Mouse (Mus musculus): ENCODE measurements at regions not wholly inside any gene's neighbourhood (a gene's known extent, or its start where the extent isn't known, plus 50 kb on each side); places are given as distances from the start of the nearest gene placed in this dataset.

- no peak overlapping the region for H3K4me3 ChIP-seq (ENCODE audit: control insufficient read depth, low read depth, low read length)
- H3K27me3 ChIP-seq (ENCODE audit: control insufficient read depth, insufficient read depth, low read length): no peaks in the 10 kb centered on the region
- TF ChIP-seq CTCF (IDR thresholded peaks at IDR 0.05; ENCODE audit: control insufficient read depth, insufficient read depth, insufficient replicate concordance, low read depth, low read length) (no peak), POLR2A (IDR thresholded peaks at IDR 0.05; ENCODE audit: control insufficient read depth, low read depth, low read length) (no peak)
- H3K36me3 ChIP-seq (ENCODE audit: control insufficient read depth, insufficient read depth, low read length): no peaks in the 10 kb centered on the region
- no peak overlapping the region for H3K27ac ChIP-seq (ENCODE audit: control insufficient read depth, insufficient read depth, low read depth, low read length)
- H3K4me1 ChIP-seq (ENCODE audit: control insufficient read depth, insufficient read depth, low read length): no peaks in the 10 kb centered on the region; the same call in 1 of the 2 replicates
Observed at GRCm38 (mm10) chr12:73478641-73479040, 67.6 kb downstream of the Tmem30b start.

GRCm38 (mm10) chr12:73476421-73476858, 69.8 kb downstream of the Tmem30b start:
- Histone ChIP-seq H3K27me3 (ENCODE audit: control insufficient read depth, insufficient read depth, low read length) (no peaks in the 10 kb centered on the region), H3K36me3 (ENCODE audit: control insufficient read depth, insufficient read depth, low read length) (no peaks in the 10 kb centered on the region), H3K27ac (ENCODE audit: control insufficient read depth, insufficient read depth, low read depth, low read length) (no peak overlapping the region), H3K4me3 (ENCODE audit: control insufficient read depth, low read depth, low read length) (no peak overlapping the region), H3K4me1 (ENCODE audit: control insufficient read depth, insufficient read depth, low read length) (no peaks in the 10 kb centered on the region)
- no peak for TF ChIP-seq CTCF (IDR thresholded peaks at IDR 0.05; ENCODE audit: control insufficient read depth, insufficient read depth, insufficient replicate concordance, low read depth, low read length)
- no peak for TF ChIP-seq POLR2A (IDR thresholded peaks at IDR 0.05; ENCODE audit: control insufficient read depth, low read depth, low read length)

GRCm38 (mm10) chr12:73475774-73476173, 70.4 kb downstream of the Tmem30b start:
- H3K27me3 ChIP-seq (ENCODE audit: control insufficient read depth, insufficient read depth, low read length): no peaks in the 10 kb centered on the region
- TF ChIP-seq POLR2A (IDR thresholded peaks at IDR 0.05; ENCODE audit: control insufficient read depth, low read depth, low read length): no peak
- TF ChIP-seq CTCF (IDR thresholded peaks at IDR 0.05; ENCODE audit: control insufficient read depth, insufficient read depth, insufficient replicate concordance, low read depth, low read length): no peak
- H3K4me3 ChIP-seq (ENCODE audit: control insufficient read depth, low read depth, low read length): no peak overlapping the region
- H3K4me1 ChIP-seq (ENCODE audit: control insufficient read depth, insufficient read depth, low read length): no peaks in the 10 kb centered on the region
- H3K36me3 ChIP-seq (ENCODE audit: control insufficient read depth, insufficient read depth, low read length): no peaks in the 10 kb centered on the region
- H3K27ac ChIP-seq (ENCODE audit: control insufficient read depth, insufficient read depth, low read depth, low read length): no peak overlapping the region

- H3K27ac ChIP-seq (ENCODE audit: control insufficient read depth, insufficient read depth, low read depth, low read length): no peak overlapping the region
- no peaks in the 10 kb centered on the region for H3K27me3 ChIP-seq (ENCODE audit: control insufficient read depth, insufficient read depth, low read length)
- H3K36me3 ChIP-seq (ENCODE audit: control insufficient read depth, insufficient read depth, low read length): no peaks in the 10 kb centered on the region
- TF ChIP-seq POLR2A (IDR thresholded peaks at IDR 0.05; ENCODE audit: control insufficient read depth, low read depth, low read length) (no peak), CTCF (IDR thresholded peaks at IDR 0.05; ENCODE audit: control insufficient read depth, insufficient read depth, insufficient replicate concordance, low read depth, low read length) (no peak)
- no peaks in the 10 kb centered on the region for H3K4me1 ChIP-seq (ENCODE audit: control insufficient read depth, insufficient read depth, low read length)
- H3K4me3 ChIP-seq (ENCODE audit: control insufficient read depth, low read depth, low read length): no peak overlapping the region
Observed at GRCm38 (mm10) chr12:73475020-73475419, 71.2 kb downstream of the Tmem30b start.

- H3K27me3 ChIP-seq (ENCODE audit: control insufficient read depth, insufficient read depth, low read length): no peaks in the 10 kb centered on the region
- H3K4me1 ChIP-seq (ENCODE audit: control insufficient read depth, insufficient read depth, low read length): no peaks in the 10 kb centered on the region
- no peaks in the 10 kb centered on the region for H3K36me3 ChIP-seq (ENCODE audit: control insufficient read depth, insufficient read depth, low read length)
- no peak overlapping the region for H3K4me3 ChIP-seq (ENCODE audit: control insufficient read depth, low read depth, low read length)
- no peak for TF ChIP-seq CTCF (IDR thresholded peaks at IDR 0.05; ENCODE audit: control insufficient read depth, insufficient read depth, insufficient replicate concordance, low read depth, low read length)
- TF ChIP-seq POLR2A (IDR thresholded peaks at IDR 0.05; ENCODE audit: control insufficient read depth, low read depth, low read length): no peak
- no peak overlapping the region for H3K27ac ChIP-seq (ENCODE audit: control insufficient read depth, insufficient read depth, low read depth, low read length)
Observed at GRCm38 (mm10) chr12:73473111-73473510, 73.1 kb downstream of the Tmem30b start.

GRCm38 (mm10) chr12:73471966-73472365, 74.2 kb downstream of the Tmem30b start:
- TF ChIP-seq POLR2A (IDR thresholded peaks at IDR 0.05; ENCODE audit: control insufficient read depth, low read depth, low read length) (no peak), CTCF (IDR thresholded peaks at IDR 0.05; ENCODE audit: control insufficient read depth, insufficient read depth, insufficient replicate concordance, low read depth, low read length) (no peak)
- Histone ChIP-seq H3K4me1 (ENCODE audit: control insufficient read depth, insufficient read depth, low read length) (no peaks in the 10 kb centered on the region), H3K4me3 (ENCODE audit: control insufficient read depth, low read depth, low read length) (no peak overlapping the region), H3K27me3 (ENCODE audit: control insufficient read depth, insufficient read depth, low read length) (no peaks in the 10 kb centered on the region), H3K27ac (ENCODE audit: control insufficient read depth, insufficient read depth, low read depth, low read length) (no peak overlapping the region), H3K36me3 (ENCODE audit: control insufficient read depth, insufficient read depth, low read length) (no peaks in the 10 kb centered on the region)

GRCm38 (mm10) chr12:73466484-73466883, 79.7 kb downstream of the Tmem30b start:
- Histone ChIP-seq H3K36me3 (ENCODE audit: control insufficient read depth, insufficient read depth, low read length) (no peaks in the 10 kb centered on the region), H3K4me3 (ENCODE audit: control insufficient read depth, low read depth, low read length) (no peak overlapping the region), H3K27me3 (ENCODE audit: control insufficient read depth, insufficient read depth, low read length) (no peaks in the 10 kb centered on the region), H3K27ac (ENCODE audit: control insufficient read depth, insufficient read depth, low read depth, low read length) (no peak overlapping the region), H3K4me1 (ENCODE audit: control insufficient read depth, insufficient read depth, low read length) (no peaks in the 10 kb centered on the region)
- no peak for TF ChIP-seq POLR2A (IDR thresholded peaks at IDR 0.05; ENCODE audit: control insufficient read depth, low read depth, low read length)
- TF ChIP-seq CTCF (IDR thresholded peaks at IDR 0.05; ENCODE audit: control insufficient read depth, insufficient read depth, insufficient replicate concordance, low read depth, low read length): no peak

- TF ChIP-seq CTCF (IDR thresholded peaks at IDR 0.05; ENCODE audit: control insufficient read depth, insufficient read depth, insufficient replicate concordance, low read depth, low read length) (no peak), POLR2A (IDR thresholded peaks at IDR 0.05; ENCODE audit: control insufficient read depth, low read depth, low read length) (no peak)
- Histone ChIP-seq H3K36me3 (ENCODE audit: control insufficient read depth, insufficient read depth, low read length) (no peaks in the 10 kb centered on the region), H3K4me1 (ENCODE audit: control insufficient read depth, insufficient read depth, low read length) (no peaks in the 10 kb centered on the region), H3K27ac (ENCODE audit: control insufficient read depth, insufficient read depth, low read depth, low read length) (no peak overlapping the region), H3K4me3 (ENCODE audit: control insufficient read depth, low read depth, low read length) (no peak overlapping the region), H3K27me3 (ENCODE audit: control insufficient read depth, insufficient read depth, low read length) (no peaks in the 10 kb centered on the region)
Observed at GRCm38 (mm10) chr12:73465975-73466374, 80.2 kb downstream of the Tmem30b start.
